Mouse (Mus musculus): ENCODE data around the gene Fzd9. TPM values are rescaled to one million over a fixed set of nuclear protein-coding genes. Genes with fewer than 3 reads are reported as not detected.

Gene Fzd9
- polyA plus RNA-seq, 1 experiment from 2014 or later = 0.61 TPM

DNA sequence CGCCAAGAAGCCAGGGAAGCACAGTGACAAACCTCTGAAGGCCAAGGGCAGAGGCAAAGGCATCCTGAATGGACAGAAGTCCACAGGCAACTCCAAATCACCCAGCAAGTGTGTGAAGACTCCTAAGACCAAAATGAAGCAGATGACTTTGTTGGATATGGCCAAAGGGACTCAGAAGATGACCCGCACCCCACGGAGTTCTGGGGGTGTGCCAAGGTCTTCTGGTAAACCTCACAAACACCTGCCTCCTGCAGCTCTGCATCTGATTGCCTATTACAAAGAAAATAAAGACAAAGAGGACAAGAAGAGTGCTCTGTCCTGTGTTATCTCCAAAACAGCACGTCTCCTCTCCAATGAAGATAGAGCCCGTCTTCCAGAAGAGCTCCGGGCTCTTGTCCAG is 34.2 kb downstream of the Fzd9 start:
- Histone ChIP-seq H3K4me3 (no peak overlapping the region), H3K36me3 (peaks cover 94% of the 10 kb centered on the region), H3K27ac (no peak overlapping the region), H3K27me3 (no peaks in the 10 kb centered on the region), H3K9me3 (no peaks in the 10 kb centered on the region), H3K4me2 (no peak overlapping the region), H3K4me1 (no peaks in the 10 kb centered on the region), H3K9ac (no peak overlapping the region)
- 86% methylated on average over 6 of the region's 6 CpGs for WGBS
- no peak for ATAC-seq (ENCODE audit: borderline replicate concordance, extremely low read depth, low FRiP score, low TSS enrichment)

DNA sequence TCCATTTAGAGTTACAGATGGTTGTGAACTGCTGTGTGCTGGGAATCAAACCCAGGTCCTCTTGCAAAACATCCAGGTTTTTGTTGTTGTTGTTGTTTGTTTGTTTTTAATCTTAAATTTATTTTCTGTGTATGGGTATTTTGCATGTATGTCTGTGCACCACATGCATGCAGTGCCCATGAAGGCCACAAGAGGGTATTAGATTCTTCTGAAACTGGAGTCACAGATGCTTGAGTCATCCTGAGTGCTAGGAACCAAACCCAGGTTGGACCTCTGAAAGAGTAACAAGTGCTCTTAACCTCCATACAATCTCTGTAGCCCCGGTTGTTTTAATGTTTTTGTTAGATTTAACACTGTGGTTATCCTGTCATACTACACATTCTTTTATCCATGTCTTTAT is 42.8 kb downstream of the Fzd9 start:
- H3K4me2 ChIP-seq = no peak overlapping the region
- H3K4me3 ChIP-seq = no peak overlapping the region
- no peaks in the 10 kb centered on the region for H3K4me1 ChIP-seq
- H3K27ac ChIP-seq = no peak overlapping the region
- 86% methylated on average over 1 of the region's 1 CpGs for WGBS
- no peak overlapping the region for H3K9ac ChIP-seq
- no peaks in the 10 kb centered on the region for H3K27me3 ChIP-seq
- H3K36me3 ChIP-seq = peaks cover 90% of the 10 kb centered on the region
- no peaks in the 10 kb centered on the region for H3K9me3 ChIP-seq
- ATAC-seq (ENCODE audit: borderline replicate concordance, extremely low read depth, low FRiP score, low TSS enrichment) = no peak

DNA sequence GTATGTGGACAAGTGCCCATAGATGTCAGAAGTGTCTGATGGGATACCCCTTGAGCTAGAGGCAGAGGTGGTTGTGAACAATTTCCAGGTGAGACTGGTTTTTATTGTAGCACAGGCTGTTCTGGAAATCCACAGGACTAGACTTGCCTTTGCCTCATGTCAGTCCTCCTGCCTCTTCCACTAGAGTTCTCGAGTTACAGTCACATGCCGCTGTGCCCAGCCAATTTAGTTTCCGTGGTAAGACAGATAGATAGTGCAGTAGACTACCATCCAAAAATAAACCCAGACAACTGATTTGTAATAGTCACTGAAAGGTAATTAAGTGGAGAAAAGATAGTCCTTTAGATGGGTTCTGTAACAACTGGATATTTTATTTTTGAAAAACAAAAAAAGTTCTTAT is 48.3 kb downstream of the Fzd9 start:
- ATAC-seq (ENCODE audit: borderline replicate concordance, extremely low read depth, low FRiP score, low TSS enrichment) = no peak
- Histone ChIP-seq H3K36me3 (peaks cover 82% of the 10 kb centered on the region), H3K9me3 (no peaks in the 10 kb centered on the region), H3K9ac (no peak overlapping the region), H3K27ac (no peak overlapping the region), H3K4me1 (no peaks in the 10 kb centered on the region), H3K4me2 (no peak overlapping the region), H3K4me3 (no peak overlapping the region), H3K27me3 (no peaks in the 10 kb centered on the region)
- 71% methylated on average over 3 of the region's 3 CpGs for WGBS

Small RNA genes lying within 50 kb of the gene (microRNA-seq; reads per million reads assigned to microRNA genes)
- gene Gm25315 = not detected

Other genes with a start within 250 kb of the Fzd9 start
- gene Abhd11, start 242.1 kb downstream of the Fzd9 start, polyA plus RNA-seq (2015; fragmentation: Nextera tagmentation; extraction: Ambion mirVana) = 66.7 and 66.9 TPM in 2 replicates
- 11.9 and 13.2 TPM in 2 replicates for gene Stx1a, start 227.7 kb downstream of the Fzd9 start, polyA plus RNA-seq (2015; fragmentation: Nextera tagmentation; extraction: Ambion mirVana)
- gene Dnajc30, start 187.0 kb downstream of the Fzd9 start, polyA plus RNA-seq (2015; fragmentation: Nextera tagmentation; extraction: Ambion mirVana) = 29.1 and 31.7 TPM in 2 replicates
- 117 and 124 TPM in 2 replicates for gene Bud23, start 186.3 kb downstream of the Fzd9 start, polyA plus RNA-seq (2015; fragmentation: Nextera tagmentation; extraction: Ambion mirVana)
- 6.1 and 9.1 TPM in 2 replicates for gene Vps37d, start 173.0 kb downstream of the Fzd9 start, polyA plus RNA-seq (2015; fragmentation: Nextera tagmentation; extraction: Ambion mirVana)
- gene Mlxipl, start 161.3 kb downstream of the Fzd9 start, polyA plus RNA-seq (2015; fragmentation: Nextera tagmentation; extraction: Ambion mirVana) = 1.4 and 2.8 TPM in 2 replicates
- gene Tbl2, start 101.6 kb downstream of the Fzd9 start, polyA plus RNA-seq (2015; fragmentation: Nextera tagmentation; extraction: Ambion mirVana) = 21.4 and 21.7 TPM in 2 replicates
- 48.7 and 49.2 TPM in 2 replicates for gene Bcl7b, start 82.9 kb downstream of the Fzd9 start, polyA plus RNA-seq (2015; fragmentation: Nextera tagmentation; extraction: Ambion mirVana)
- gene Baz1b, start 64.0 kb downstream of the Fzd9 start, polyA plus RNA-seq (2015; fragmentation: Nextera tagmentation; extraction: Ambion mirVana) = 47.5 and 47.9 TPM in 2 replicates
- not detected in 2 replicates for gene Fkbp6, start 98.8 kb upstream of the Fzd9 start, polyA plus RNA-seq (2015; fragmentation: Nextera tagmentation; extraction: Ambion mirVana)
- not detected in 2 replicates for gene Trim50, start 102.1 kb upstream of the Fzd9 start, polyA plus RNA-seq (2015; fragmentation: Nextera tagmentation; extraction: Ambion mirVana)
- gene Nsun5, start 118.7 kb upstream of the Fzd9 start, polyA plus RNA-seq (2015; fragmentation: Nextera tagmentation; extraction: Ambion mirVana) = 34.8 and 37.5 TPM in 2 replicates
- 12.4 and 12.8 TPM in 2 replicates for gene Pom121, start 143.3 kb upstream of the Fzd9 start, polyA plus RNA-seq (2015; fragmentation: Nextera tagmentation; extraction: Ambion mirVana)

Measured in lung, embryonic 15.5 days (tissue).